Mouse (Mus musculus): ENCODE data around the gene Dyrk1a. TPM values are rescaled to one million over a fixed set of nuclear protein-coding genes. Genes with fewer than 3 reads are reported as not detected.
A peak's percentile ranks its signal among the peaks of the same experiment; 100 is the strongest.

The Dyrk1a gene
- 65.9 and 67.4 TPM in 2 replicates for total RNA-seq (2015)
- total RNA-seq (2017), result 62.2 and 66.8 TPM in 2 replicates

- ATAC-seq (ENCODE audit: poor library complexity, severe bottlenecking), result peak; percentile 83
Observed at GRCm38 (mm10) chr16:94569229-94570176, at the start of gene Dyrk1a. Dyrk1a (plus strand) TSS chr16:94570010.

GRCm38 (mm10) chr16:94523594-94524377 lies 46.0 kb upstream of the Dyrk1a start:
- no peak for ATAC-seq (ENCODE audit: poor library complexity, severe bottlenecking)

- ATAC-seq (ENCODE audit: poor library complexity, severe bottlenecking), result no peak
Observed at GRCm38 (mm10) chr16:94524691-94525090, 45.1 kb upstream of the Dyrk1a start.

GRCm38 (mm10) chr16:94525955-94526343 lies 43.9 kb upstream of the Dyrk1a start:
- no peak for ATAC-seq (ENCODE audit: poor library complexity, severe bottlenecking)

GRCm38 (mm10) chr16:94526344-94527151 lies 43.3 kb upstream of the Dyrk1a start, which contains the start of gene Vps26c:
Vps26c (minus strand) TSS chr16:94526830.
- peak; percentile 85 for ATAC-seq (ENCODE audit: poor library complexity, severe bottlenecking)

GRCm38 (mm10) chr16:94527152-94527534 lies 42.7 kb upstream of the Dyrk1a start:
- ATAC-seq (ENCODE audit: poor library complexity, severe bottlenecking), result no peak

- no peak for ATAC-seq (ENCODE audit: poor library complexity, severe bottlenecking)
Observed at GRCm38 (mm10) chr16:94527546-94527945, 42.3 kb upstream of the Dyrk1a start.

GRCm38 (mm10) chr16:94531268-94531667 lies 38.5 kb upstream of the Dyrk1a start:
- no peak for ATAC-seq (ENCODE audit: poor library complexity, severe bottlenecking)

- ATAC-seq (ENCODE audit: poor library complexity, severe bottlenecking), result no peak
Observed at GRCm38 (mm10) chr16:94533679-94534078, 36.1 kb upstream of the Dyrk1a start.

GRCm38 (mm10) chr16:94535716-94536115 lies 34.1 kb upstream of the Dyrk1a start:
- ATAC-seq (ENCODE audit: poor library complexity, severe bottlenecking), result no peak

GRCm38 (mm10) chr16:94536417-94537158 lies 33.2 kb upstream of the Dyrk1a start:
- ATAC-seq (ENCODE audit: poor library complexity, severe bottlenecking), result no peak

GRCm38 (mm10) chr16:94537159-94537527 lies 32.7 kb upstream of the Dyrk1a start:
- peak; percentile 49; the same call in 1 of the 2 replicates for ATAC-seq (ENCODE audit: poor library complexity, severe bottlenecking)

GRCm38 (mm10) chr16:94540140-94540539 lies 29.7 kb upstream of the Dyrk1a start:
- ATAC-seq (ENCODE audit: poor library complexity, severe bottlenecking), result no peak

GRCm38 (mm10) chr16:94542898-94543297 lies 26.9 kb upstream of the Dyrk1a start:
- no peak for ATAC-seq (ENCODE audit: poor library complexity, severe bottlenecking)

- no peak for ATAC-seq (ENCODE audit: poor library complexity, severe bottlenecking)
Observed at GRCm38 (mm10) chr16:94544540-94545105, 25.2 kb upstream of the Dyrk1a start.

- no peak for ATAC-seq (ENCODE audit: poor library complexity, severe bottlenecking)
Observed at GRCm38 (mm10) chr16:94545781-94546562, 23.8 kb upstream of the Dyrk1a start.

GRCm38 (mm10) chr16:94549813-94550212 lies 20.0 kb upstream of the Dyrk1a start:
- peak; percentile 86 for ATAC-seq (ENCODE audit: poor library complexity, severe bottlenecking)

GRCm38 (mm10) chr16:94551934-94552333 lies 17.9 kb upstream of the Dyrk1a start:
- no peak for ATAC-seq (ENCODE audit: poor library complexity, severe bottlenecking)

- no peak for ATAC-seq (ENCODE audit: poor library complexity, severe bottlenecking)
Observed at GRCm38 (mm10) chr16:94555346-94555745, 14.5 kb upstream of the Dyrk1a start.
